Mouse (Mus musculus) cerebellum, adult 2 months (tissue): ENCODE measurements at regions not wholly inside any gene's neighbourhood (a gene's known extent, or its start where the extent isn't known, plus 50 kb on each side); places are given as distances from the start of the nearest gene placed in this dataset.
"Not testable (repeated sequence)": the region's sequence is repeated elsewhere in the genome, so short reads cannot be mapped to it uniquely, and the experiment has no call there.

Experiments
- DNase-seq, 2 experiments: peaks; one replicate each; pipeline ENCODE4 v3.0.0; 2021
- H3K27ac ChIP-seq: fragments of 200-500 bp; 2 replicates; pipeline ENCODE4 v1.5.1; 2012; ENCODE audit warnings: low read length, control low read depth, inconsistent platforms; ENCODE audit not compliant: insufficient read depth
- H3K27me3 ChIP-seq: fragments of 200-500 bp; 2 replicates; pipeline ENCODE4 v1.6.1; 2012; ENCODE audit warnings: inconsistent platforms, mild to moderate bottlenecking, low read length, moderate library complexity; ENCODE audit not compliant: control insufficient read depth, insufficient read depth
- H3K4me1 ChIP-seq: fragments of 200-500 bp; 2 replicates; pipeline ENCODE4 v1.6.1; 2011; ENCODE audit warnings: low read length; ENCODE audit not compliant: control insufficient read depth, insufficient read depth
- H3K4me3 ChIP-seq: fragments of 200-500 bp; replicated peaks from 2 replicates; pipeline ENCODE3; 2011; ENCODE audit warnings: mild to moderate bottlenecking, low read depth, low read length, control low read depth; ENCODE audit not compliant: insufficient read depth
- CTCF ChIP-seq: fragments of 200-500 bp; IDR thresholded peaks from 2 replicates; pipeline ENCODE4 v1.5.1; 2011; ENCODE audit warnings: low read depth, mild to moderate bottlenecking, control low read depth, low read length, moderate library complexity, borderline replicate concordance; ENCODE audit not compliant: insufficient read depth
- POLR2A ChIP-seq: fragments of 200-500 bp; IDR thresholded peaks from 2 replicates; pipeline ENCODE4 v1.6.1; 2011; ENCODE audit warnings: low read length, control low read depth, borderline replicate concordance; ENCODE audit not compliant: insufficient read depth
- WGBS: fragments of 180-500 bp; shearing (Covaris S2); methylation state at CpG from one replicate; pipeline ENCODE4 v1.1.7; 2018; 5-methylcytosine and 5-hydroxymethylcytosine counted together

DNA sequence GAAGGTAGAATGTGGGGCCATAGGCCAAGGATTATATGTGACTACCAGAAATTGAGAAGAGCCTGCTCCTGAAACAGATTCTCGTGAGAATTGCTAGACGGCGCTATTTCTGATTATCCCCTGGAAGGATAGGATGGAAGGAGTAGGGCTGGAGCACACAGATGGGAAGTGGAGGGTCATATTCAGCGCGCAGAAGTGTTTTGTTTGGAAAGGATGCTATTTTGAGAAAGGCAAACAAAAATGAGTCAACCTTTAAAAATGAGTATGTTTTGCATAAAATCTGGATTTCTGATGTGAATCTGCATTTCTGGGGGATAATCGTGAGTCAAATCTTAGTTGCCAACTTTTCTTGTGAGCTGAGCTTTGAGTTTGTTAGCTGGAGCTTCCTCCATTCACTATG lies 58.1 kb upstream of the Fshb start:
- DNase-seq = no peak
- 84% methylated on average over 6 of the region's 6 CpGs for WGBS
- no peaks in the 10 kb centered on the region for H3K4me1 ChIP-seq
- no peak overlapping the region for H3K4me3 ChIP-seq
- TF ChIP-seq CTCF (no peak), POLR2A (no peak)
- no peaks in the 10 kb centered on the region for H3K27me3 ChIP-seq
- no peak overlapping the region for H3K27ac ChIP-seq

DNA sequence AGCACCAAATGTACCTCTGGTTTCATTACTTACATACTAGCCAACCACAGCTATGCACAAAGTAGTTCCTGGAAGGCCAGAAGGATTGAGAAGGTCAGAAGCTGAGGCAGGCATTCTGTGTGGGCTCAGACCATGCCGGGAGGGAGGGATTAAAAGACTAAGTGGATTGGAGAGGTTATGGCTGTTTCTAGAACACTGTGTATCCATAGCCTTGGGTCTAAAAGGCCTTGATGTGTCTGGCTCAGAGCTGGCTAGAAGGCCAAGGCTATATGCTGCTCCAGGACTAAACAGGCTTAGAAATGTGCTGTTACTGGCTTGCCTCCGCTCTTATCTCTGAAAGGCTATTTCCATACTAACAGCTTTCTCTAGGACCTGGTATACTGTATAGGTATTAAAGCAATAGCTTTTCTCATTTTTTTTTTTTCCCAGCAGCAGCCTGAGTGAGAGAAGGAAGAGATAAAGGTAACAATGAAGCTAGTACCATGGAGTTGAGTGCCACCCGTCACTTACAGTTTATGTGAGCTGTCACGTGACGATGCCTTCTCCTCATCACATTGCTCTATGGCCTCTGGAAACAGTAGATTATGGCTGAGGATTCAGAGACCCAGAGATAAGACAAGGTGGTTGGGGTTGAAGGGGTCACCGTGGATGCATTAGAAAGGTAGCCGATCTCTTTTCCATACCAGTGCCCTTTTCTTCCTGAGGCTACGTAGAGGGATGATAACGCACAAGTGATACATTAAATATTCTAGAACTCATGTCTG lies 59.4 kb upstream of the Fshb start:
- DNase-seq = no peak
- Histone ChIP-seq H3K27me3 (no peaks in the 10 kb centered on the region), H3K4me1 (no peaks in the 10 kb centered on the region), H3K4me3 (no peak overlapping the region), H3K27ac (no peak overlapping the region)
- TF ChIP-seq POLR2A (no peak), CTCF (no peak)
- WGBS = 96% methylated on average over 9 of the region's 9 CpGs

DNA sequence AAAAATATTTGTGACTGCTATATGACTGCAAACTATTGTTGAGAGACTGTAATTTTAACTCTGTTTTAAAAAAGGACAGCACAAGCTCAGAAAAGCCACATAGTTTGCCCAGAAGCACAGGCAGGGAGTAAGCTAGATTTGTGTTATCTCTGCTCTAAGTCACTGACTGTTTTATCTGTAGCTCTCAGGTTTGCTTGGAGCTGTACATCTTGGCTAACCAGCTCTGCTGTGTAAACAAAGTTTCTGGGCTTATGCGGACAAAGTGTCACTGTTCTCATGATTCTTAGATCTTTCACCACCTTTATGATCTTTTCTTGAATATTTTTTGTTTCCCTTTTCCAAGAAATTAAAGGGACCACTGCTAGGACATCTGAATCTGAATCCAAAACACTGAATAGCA lies 60.2 kb upstream of the Fshb start:
- H3K4me1 ChIP-seq = no peaks in the 10 kb centered on the region
- no peaks in the 10 kb centered on the region for H3K27me3 ChIP-seq
- DNase-seq = no peak
- no peak overlapping the region for H3K4me3 ChIP-seq
- TF ChIP-seq POLR2A (no peak), CTCF (no peak)
- WGBS = 89% methylated on average over 1 of the region's 1 CpGs
- no peak overlapping the region for H3K27ac ChIP-seq

- no peak for TF ChIP-seq CTCF
- TF ChIP-seq POLR2A = no peak
- Histone ChIP-seq H3K27ac (no peak overlapping the region), H3K4me3 (no peak overlapping the region), H3K27me3 (no peaks in the 10 kb centered on the region), H3K4me1 (no peaks in the 10 kb centered on the region)
- no peak for DNase-seq
Observed at GRCm38 (mm10) chr2:107133186-107133585, 73.7 kb upstream of the Fshb start.

DNA sequence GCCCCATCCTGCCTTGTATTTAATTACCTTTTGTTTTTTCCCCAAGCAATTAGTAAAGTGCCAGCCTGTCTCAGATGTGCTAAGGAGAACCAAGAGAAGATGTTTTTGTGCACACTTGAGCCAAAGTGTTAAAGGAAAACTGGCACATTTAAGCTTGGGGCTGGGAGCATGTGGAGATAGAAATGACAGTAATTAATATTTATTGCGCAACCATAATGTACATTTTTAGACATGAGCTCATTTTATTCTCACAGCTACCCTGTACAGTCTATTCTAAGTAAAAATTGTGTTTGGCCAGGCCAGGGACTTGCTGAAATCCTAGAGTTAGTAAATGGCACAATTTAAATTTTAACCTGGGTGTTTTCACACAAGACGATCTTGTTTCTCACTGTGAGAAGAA lies 89.9 kb upstream of the Fshb start:
- TF ChIP-seq CTCF = no peak
- no peak for TF ChIP-seq POLR2A
- H3K4me3 ChIP-seq = no peak overlapping the region
- no peaks in the 10 kb centered on the region for H3K4me1 ChIP-seq
- no peaks in the 10 kb centered on the region for H3K27me3 ChIP-seq
- 94% methylated on average over 2 of the region's 2 CpGs for WGBS
- H3K27ac ChIP-seq = no peak overlapping the region
- no peak for DNase-seq

DNA sequence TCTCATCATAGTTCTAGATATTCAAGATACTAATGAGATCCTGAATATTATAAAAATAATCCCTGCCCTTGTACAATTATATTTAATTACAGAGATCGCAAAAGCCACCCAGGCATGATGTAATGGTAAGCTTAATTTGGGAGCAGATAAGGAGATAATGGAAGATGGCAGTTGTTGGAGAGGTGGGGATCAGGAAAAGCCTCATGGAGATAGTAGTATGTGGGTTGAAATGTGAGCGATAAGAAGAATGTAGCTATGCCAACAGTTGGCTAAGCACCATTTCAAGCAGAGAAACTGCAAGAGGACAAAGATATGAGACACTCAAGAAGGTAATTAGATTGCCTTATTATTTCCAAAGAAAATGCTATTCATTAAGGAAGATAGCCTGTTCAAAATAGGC lies 90.4 kb upstream of the Fshb start:
- Histone ChIP-seq H3K4me1 (no peaks in the 10 kb centered on the region), H3K4me3 (no peak overlapping the region), H3K27ac (no peak overlapping the region), H3K27me3 (no peaks in the 10 kb centered on the region)
- no peak for DNase-seq
- 78% methylated on average over 2 of the region's 2 CpGs for WGBS
- TF ChIP-seq CTCF (no peak), POLR2A (no peak)

DNA sequence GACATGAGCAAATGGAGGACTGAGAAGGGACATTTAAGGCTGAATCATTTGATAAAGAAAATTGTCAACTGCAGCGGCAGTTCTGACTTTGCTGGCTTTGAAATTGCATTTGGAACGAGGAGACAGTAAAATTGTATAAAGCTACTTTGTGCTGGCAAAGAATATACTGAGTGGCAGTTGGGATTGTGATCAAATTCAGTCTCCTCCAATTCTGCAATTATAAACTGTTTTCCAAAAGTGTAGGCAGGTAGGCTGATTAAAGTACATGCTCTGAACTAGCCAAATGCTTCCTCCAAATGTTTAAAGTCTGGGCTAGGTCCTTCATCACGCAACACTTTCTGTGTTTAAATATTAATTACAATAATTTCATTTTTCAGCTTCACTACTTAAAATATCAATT lies 90.9 kb upstream of the Fshb start:
- no peak for TF ChIP-seq POLR2A
- TF ChIP-seq CTCF = no peak
- 74% methylated on average over 3 of the region's 3 CpGs for WGBS
- no peak for DNase-seq
- no peak overlapping the region for H3K27ac ChIP-seq
- no peak overlapping the region for H3K4me3 ChIP-seq
- H3K27me3 ChIP-seq = no peaks in the 10 kb centered on the region
- H3K4me1 ChIP-seq = no peaks in the 10 kb centered on the region

DNA sequence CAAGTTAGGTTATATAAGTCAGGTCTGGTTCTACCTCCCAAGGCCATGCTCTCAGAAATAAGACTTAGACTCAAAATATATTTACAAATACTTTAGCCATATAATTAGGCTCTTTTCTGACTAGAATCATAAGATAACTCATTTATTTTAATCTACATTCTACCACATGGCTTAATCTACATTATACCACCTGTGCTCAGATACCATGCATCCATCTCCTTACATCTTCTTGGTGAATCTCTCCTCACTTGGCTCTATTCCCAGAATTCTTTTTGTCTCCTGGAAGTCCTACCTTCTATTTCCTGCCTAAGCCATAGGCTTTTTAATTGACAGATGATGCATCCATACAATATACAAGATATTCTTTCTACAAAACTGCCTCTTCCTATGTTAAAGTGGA lies 92.4 kb upstream of the Fshb start:
- Histone ChIP-seq H3K4me1 (no peaks in the 10 kb centered on the region), H3K27ac (no peak overlapping the region), H3K27me3 (no peaks in the 10 kb centered on the region), H3K4me3 (no peak overlapping the region)
- TF ChIP-seq POLR2A = no peak
- TF ChIP-seq CTCF = no peak
- DNase-seq = no peak

DNA sequence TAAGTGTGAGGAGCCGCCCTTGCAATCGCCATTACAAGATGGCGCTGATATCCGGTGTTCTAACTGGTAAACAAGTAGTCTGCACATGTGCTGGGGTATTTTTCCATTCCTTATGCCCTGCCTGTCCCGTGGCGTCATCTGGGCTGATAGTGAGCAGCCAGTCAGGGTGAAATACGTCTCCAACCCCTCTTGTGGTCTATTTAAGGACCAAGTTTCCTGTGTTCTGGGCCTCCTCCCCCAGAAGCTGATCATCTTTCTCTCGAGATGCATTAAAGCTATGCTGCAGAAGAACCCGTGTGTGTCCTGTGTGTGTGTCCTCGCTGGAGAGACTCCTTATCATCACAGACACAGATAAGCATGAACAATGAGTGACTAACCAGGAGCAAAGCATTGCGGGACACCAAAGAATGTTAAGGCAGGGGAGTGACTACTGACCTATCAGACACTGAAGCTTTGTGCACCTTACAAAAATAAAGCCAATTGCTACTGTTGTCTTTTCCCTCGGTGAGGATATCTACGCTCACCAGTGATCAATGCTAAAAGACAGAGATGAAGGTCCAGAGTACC lies 99.5 kb upstream of the Fshb start:
- H3K27ac ChIP-seq, DNase-seq, H3K27me3 ChIP-seq, H3K4me1 ChIP-seq, H3K4me3 ChIP-seq: not testable (repeated sequence)
- 89% methylated on average over 13 of the region's 13 CpGs for WGBS
